Mouse (Mus musculus) skeletal muscle tissue, postnatal 0 days (tissue): ENCODE measurements around the gene Ccdc85b. TPM values are rescaled to one million over a fixed set of nuclear protein-coding genes. Genes with fewer than 3 reads are reported as not detected.

ENCODE experiments used
- polyA plus RNA-seq: library from polyadenylated mRNA; unstranded; fragments of >200 nt; fragmentation: Nextera tagmentation; extraction: Ambion mirVana; gene quantifications from 2 replicates; pipeline ENCODE4 v1.2.1, GENCODE M21; 2015

Gene Ccdc85b
- polyA plus RNA-seq = 6.8 and 8.5 TPM in 2 replicates

DNA sequence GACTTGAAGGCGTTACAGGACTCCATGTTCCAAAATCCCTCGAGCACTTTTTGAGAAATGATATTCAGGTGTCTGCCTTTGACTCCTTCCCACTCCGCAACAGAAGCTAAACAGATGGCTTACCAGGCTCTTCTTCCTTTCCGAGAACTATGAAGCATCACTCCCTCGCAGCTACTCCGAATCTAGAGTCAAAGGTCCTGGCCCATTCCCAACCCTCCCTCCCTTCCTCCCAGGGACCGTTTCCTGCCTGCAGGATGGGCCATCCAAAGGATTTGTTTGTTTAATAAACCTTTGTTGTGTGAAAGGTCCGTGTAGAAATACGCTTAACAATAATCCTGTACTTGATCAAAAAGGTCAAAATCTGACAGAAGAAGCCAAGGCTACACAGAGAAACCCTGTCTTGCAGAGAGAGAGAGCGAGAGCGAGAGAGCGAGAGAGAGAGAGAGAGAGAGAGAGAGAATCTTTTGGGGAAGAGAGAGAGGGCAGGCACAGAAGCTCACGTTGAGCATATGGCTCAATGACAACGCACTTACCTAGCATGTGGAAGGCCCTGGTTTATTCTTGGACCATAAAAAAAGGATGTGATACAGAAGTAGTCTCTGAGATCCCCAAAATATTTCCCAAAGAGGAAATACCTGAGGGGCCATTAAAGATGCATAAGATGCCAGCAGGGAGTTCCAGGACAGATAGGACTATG, at the start of gene Ccdc85b:
Gene Ccdc85b, minus strand, starts transcription at position 149 of the 697 bp plus-strand sequence.

DNA sequence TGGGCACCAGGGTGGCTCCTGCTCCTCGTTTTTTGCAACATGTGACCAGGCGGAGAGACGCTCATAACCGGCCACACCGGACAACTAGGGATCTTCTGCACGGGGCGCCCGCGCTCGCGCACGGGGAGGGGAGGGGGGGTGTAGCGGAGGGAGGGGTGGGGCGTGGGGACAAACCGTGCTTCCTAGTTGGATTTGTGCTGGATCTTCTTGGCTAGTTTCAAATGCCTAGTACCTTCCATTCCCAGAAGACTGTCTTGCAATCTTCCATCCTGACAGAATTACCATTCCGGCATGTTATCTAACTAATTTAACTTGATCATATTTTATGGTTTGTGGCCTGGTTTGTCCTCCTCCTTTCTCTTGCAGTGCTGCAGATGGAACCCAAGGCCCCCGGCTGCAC, 46.0 kb upstream of the Ccdc85b start, which contains the start of gene 1700020D05Rik:
Gene 1700020D05Rik, minus strand, starts transcription at position 101 of the 400 bp plus-strand sequence.

DNA sequence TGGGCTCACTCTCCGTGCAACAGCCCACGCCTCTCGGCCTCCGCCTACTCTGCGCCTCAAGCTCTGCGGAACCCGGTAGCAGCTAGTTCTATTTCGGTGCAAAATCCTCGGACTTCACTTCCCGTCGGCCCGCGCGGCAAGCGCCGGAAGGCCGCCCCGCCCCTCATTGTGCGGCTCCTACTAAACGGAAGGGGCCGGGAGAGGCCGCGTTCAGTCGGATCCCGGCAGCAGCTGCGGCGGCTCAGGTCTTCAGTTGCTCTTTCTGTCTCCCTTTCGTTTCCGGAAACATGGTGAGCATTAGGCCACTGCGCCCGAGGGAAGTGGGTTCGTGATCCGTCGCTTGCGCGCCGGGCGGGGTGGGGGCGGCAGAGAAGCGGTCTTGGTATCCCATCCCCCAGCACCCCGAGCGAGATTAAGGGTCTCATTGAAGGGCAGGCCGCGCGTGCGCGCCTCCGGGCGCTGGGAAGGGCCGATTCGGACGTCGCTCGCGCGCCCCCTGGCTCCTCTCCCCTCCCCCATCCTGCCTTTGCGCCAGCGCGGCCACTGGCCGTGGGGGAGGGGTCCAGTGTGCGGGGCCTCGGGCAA, 32.7 kb upstream of the Ccdc85b start, which contains the start of gene Cfl1:
Gene Cfl1, plus strand, starts transcription at position 143 of the 585 bp plus-strand sequence.

DNA sequence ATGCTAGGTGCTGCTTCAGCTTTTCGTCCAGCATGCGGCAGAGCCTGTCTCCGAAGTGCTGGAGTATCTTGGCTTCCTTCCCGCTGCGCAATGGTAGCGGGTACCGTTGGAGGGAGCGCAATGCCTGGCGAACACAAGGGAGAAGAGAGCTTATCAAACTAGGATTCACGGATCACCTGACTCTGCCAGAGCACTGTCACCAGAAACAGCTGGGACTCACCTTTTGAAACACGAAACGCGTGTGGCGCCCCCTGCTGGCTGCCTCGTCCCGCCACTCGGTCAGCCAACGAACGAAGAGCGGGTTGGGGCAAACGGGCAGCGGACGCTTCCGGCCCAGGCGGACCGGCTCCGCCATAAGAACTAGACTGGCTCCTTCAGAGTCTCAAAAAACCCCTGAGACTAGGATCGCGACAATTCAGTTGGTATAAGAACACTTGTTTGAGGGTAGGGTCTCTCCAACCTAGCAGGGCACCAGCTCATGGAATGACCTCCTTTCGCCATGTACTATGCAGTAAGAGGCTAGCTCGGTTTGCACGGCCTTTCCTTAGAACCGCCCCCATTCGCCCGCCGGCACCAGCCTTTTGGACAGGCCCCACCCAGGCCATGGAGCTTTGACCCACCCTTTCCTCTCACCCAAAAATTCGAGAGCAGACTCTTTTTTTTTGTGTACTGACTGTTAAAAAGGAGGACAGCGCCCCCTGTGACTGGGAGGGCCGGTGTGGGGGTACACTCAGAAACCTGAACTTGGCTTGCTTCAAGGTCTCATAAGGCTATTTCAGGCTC, 30.3 kb upstream of the Ccdc85b start, which contains the start of gene Mus81:
Gene Mus81, minus strand, starts transcription at position 635 of the 783 bp plus-strand sequence.

DNA sequence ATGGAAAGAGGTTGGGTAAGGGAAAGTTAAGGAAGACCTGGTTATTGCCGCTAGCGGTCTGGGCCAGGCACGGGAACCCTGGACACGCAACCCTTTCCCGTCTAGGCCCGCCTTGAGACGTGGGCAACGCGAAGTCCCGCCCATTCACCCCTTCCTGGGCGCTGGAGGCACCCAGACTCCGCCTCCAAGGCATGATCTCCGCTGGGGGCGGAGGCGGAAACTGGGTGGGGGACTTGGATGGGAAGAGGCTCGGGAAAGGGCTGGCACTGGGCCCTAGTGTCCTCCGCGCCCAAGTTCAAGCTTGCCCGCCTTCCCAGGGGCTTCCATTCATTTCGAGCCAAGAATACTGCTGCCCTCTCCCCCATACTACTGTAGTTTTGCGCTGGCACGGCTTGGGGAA, 16.0 kb upstream of the Ccdc85b start, which contains the start of gene Efemp2:
Gene Efemp2, plus strand, starts transcription at position 235 of the 400 bp plus-strand sequence.

DNA sequence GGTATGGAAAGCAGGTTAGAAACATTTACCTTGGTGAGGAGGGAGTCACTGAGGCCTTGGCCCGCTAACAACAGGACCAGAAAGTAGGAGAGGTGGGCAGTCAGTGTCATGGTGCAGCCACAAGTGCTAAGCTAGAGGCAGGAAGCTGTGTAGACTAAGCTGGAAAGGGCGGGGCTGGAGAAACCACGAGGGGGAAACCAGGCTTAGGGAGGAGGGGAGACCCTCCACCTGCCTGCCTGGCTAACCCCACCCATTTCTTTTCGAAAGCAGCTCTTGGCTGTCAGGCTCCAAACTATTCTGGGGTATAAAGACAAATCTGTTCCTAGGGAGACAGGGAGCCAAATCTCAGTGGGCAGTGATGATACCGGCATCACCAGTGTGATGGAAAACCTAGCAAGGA, 10.7 kb upstream of the Ccdc85b start, which contains the start of gene Ctsw:
Gene Ctsw, minus strand, starts transcription at position 134 of the 400 bp plus-strand sequence.

DNA sequence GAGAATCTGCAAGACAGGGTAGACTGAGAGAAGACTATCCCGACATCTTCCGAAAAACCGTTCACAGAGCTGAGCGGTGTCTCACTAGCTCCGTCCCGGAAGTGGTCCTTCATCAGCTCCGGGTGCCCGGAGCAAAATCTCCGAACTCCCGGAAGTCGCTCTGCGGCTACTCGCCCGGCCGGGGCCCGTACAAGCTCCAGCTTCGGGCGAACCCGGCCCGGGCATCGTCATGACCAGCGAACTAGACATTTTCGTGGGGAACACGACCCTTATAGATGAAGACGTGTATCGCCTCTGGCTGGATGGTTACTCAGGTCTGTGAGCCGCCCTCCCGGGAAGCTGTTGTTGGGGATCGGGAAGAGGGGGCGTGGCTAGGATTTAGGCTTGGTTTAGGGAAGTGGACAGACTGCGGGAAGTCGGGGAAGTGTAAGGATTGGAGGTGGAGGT, 2.8 kb upstream of the Ccdc85b start, which contains the start of gene Fibp:
Gene Fibp, plus strand, starts transcription at position 151 of the 447 bp plus-strand sequence.

DNA sequence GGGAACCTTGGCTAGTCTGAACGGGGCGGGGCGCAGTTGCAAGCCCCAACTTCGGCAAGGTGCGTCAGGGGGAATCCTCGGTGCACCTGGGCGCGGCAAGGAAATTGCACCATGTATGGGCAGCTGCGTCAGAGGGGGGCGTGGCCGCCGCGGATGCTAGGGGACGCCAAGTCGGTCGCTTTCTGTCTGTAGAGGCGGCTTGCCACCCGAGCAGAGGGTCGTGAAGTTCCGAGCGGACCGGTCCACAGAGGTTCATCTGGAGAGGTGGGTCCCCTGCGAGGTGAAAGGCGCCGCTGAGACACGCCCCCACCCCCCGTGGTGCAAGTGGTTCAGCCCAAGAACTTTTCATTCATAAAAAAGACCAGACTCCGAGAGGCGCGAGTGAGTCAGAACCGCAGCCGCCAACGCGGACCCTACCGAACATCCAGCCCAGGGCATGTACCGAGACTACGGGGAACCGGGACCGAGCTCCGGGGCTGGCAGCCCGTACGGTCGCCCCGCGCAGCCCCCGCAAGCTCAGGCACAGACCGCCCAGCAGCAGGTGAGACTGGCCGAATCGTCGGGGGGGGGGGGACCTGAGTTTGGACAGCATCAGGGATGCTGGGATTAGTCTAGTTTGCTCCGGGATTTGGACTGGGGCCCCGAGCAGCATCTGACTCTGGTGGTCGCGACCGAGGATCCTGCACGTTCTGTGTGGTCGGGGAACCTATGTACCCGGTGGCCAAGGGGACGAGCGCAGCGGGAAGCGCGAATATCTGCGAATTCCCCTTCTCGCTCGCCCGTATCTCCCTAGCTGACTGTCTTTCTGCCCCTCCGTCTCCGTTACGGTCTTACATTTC, 10.0 kb downstream of the Ccdc85b start, which contains the start of gene Fosl1:
Gene Fosl1, plus strand, starts transcription at position 33 of the 839 bp plus-strand sequence.

DNA sequence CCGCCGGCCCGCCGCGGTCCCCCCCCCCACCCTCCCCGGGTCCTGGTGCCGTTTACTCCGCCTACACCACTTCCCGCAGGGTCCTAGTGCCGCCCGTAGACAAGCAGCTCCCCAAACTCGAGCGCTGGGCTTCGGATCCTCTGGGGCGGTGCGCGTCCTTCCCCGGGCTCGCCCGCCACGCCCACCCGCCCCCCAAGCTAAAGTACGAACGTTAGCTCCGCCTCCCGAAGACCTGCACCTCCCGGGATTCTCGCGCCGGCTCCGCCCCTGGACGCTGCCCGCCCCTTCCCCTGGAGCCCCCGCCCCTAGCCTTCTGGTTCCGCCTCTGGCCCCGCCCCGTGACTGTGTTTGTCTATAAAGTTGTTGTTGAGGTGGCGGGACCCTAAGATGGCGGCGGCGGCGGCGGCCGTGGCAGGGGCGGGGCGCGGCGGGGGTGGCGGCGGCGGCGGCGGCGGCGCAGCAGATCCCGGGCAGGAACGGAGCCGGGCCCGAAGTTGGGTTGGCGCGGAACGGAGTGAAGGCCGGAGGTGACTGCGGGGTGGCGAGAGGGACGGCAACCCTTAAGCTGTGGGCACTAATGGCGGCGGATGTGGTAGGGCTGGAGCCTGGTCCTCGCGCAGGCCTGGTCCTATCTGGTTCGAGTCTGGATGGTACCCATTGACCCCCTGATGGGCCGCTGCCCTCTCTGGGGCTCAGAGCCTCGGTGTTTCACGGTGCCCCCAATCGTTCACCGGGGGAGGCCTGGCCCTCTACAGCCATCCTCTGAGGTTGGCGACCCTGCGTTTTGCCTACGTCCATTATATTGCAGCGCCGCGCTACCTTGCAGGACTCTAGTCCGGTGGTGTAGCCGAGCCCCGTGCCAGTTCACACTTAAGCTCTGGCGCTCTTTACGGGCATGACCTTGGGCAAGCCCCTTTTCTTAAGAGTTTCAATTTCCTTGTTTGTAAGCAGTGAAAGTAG, 32.6 kb downstream of the Ccdc85b start, which contains the start of the genes Drap1 and AI837181:
Gene Drap1, minus strand, starts transcription at position 198 of the 960 bp plus-strand sequence.
Gene AI837181, plus strand, starts transcription at position 363 of the 960 bp plus-strand sequence.

Other genes starting within 250 kb of the Ccdc85b start
- 6.6 and 7.4 TPM in 2 replicates for gene Pacs1, start 184.8 kb downstream of the Ccdc85b start, polyA plus RNA-seq
- 128 and 129 TPM in 2 replicates for gene Sf3b2, start 162.4 kb downstream of the Ccdc85b start, polyA plus RNA-seq
- gene Gal3st3, start 159.6 kb downstream of the Ccdc85b start, polyA plus RNA-seq = 0.45 and 0.57 TPM in 2 replicates
- not detected in 2 replicates for gene Catsper1, start 122.2 kb downstream of the Ccdc85b start, polyA plus RNA-seq
- 4.5 and 13.1 TPM in 2 replicates for gene Cst6, start 108.3 kb downstream of the Ccdc85b start, polyA plus RNA-seq
- gene Eif1ad, start 91.2 kb downstream of the Ccdc85b start, polyA plus RNA-seq = 21.4 and 25.3 TPM in 2 replicates
- 216 and 231 TPM in 2 replicates for gene Banf1, start 90.7 kb downstream of the Ccdc85b start, polyA plus RNA-seq
- 22.0 and 29.6 TPM in 2 replicates for gene Sart1, start 69.2 kb downstream of the Ccdc85b start, polyA plus RNA-seq
- gene Tsga10ip, start 55.4 kb downstream of the Ccdc85b start, polyA plus RNA-seq = 0.13 TPM in 1 of 2 replicates, not detected in the other
- gene Drap1, start 32.9 kb downstream of the Ccdc85b start, polyA plus RNA-seq = 361 and 364 TPM in 2 replicates
- gene AI837181, start 32.8 kb downstream of the Ccdc85b start, polyA plus RNA-seq = 46.1 and 48.8 TPM in 2 replicates
- not detected in 2 replicates for gene Fosl1, start 10.3 kb downstream of the Ccdc85b start, polyA plus RNA-seq
- 59.8 and 61.8 TPM in 2 replicates for gene Fibp, start 2.7 kb upstream of the Ccdc85b start, polyA plus RNA-seq
- gene Ctsw, start 10.6 kb upstream of the Ccdc85b start, polyA plus RNA-seq = 0.15 and 0.55 TPM in 2 replicates
- 53.2 and 70.8 TPM in 2 replicates for gene Efemp2, start 16.1 kb upstream of the Ccdc85b start, polyA plus RNA-seq
- gene Mus81, start 30.5 kb upstream of the Ccdc85b start, polyA plus RNA-seq = 29.2 and 31.8 TPM in 2 replicates
- gene Cfl1, start 32.6 kb upstream of the Ccdc85b start, polyA plus RNA-seq = 666 and 916 TPM in 2 replicates
- 0.14 TPM in 1 of 2 replicates, not detected in the other for gene 1700020D05Rik, start 45.9 kb upstream of the Ccdc85b start, polyA plus RNA-seq
- gene Snx32, start 52.6 kb upstream of the Ccdc85b start, polyA plus RNA-seq = 6.4 and 8.5 TPM in 2 replicates
- 0.65 TPM in 1 of 2 replicates, not detected in the other for gene Ovol1, start 102.8 kb upstream of the Ccdc85b start, polyA plus RNA-seq
- 1.1 and 2.0 TPM in 2 replicates for gene Ap5b1, start 110.1 kb upstream of the Ccdc85b start, polyA plus RNA-seq
- 48.4 and 58.1 TPM in 2 replicates for gene Rnaseh2c, start 144.0 kb upstream of the Ccdc85b start, polyA plus RNA-seq
- 28.4 and 28.8 TPM in 2 replicates for gene Kat5, start 152.3 kb upstream of the Ccdc85b start, polyA plus RNA-seq
- gene Rela, start 179.6 kb upstream of the Ccdc85b start, polyA plus RNA-seq = 24.4 and 28.3 TPM in 2 replicates
- 20.3 and 21.1 TPM in 2 replicates for gene Sipa1, start 205.8 kb upstream of the Ccdc85b start, polyA plus RNA-seq
- 15.5 and 16.8 TPM in 2 replicates for gene Map3k11, start 230.8 kb upstream of the Ccdc85b start, polyA plus RNA-seq
- gene Pcnx3, start 231.0 kb upstream of the Ccdc85b start, polyA plus RNA-seq = 4.7 and 6.5 TPM in 2 replicates
- 0.35 and 0.52 TPM in 2 replicates for gene Kcnk7, start 246.5 kb upstream of the Ccdc85b start, polyA plus RNA-seq